Mouse (Mus musculus): ENCODE results near the gene Strap.

Gene Strap

GRCm38 (mm10) chr6:137712654-137713309 lies 22.1 kb upstream of the Strap start:
- TF ChIP-seq NANOG (IDR thresholded peaks at IDR 0.05; ENCODE audit: borderline replicate concordance, low read length) = no peak
- no peak for TF ChIP-seq CTCF (conservative IDR thresholded peaks at IDR 0.05; ENCODE audit: low read length)
- no peak for TF ChIP-seq POU5F1 (IDR thresholded peaks at IDR 0.05; ENCODE audit: borderline replicate concordance, low read length)
- H3K9me3 ChIP-seq (ENCODE audit: low read length) = peaks cover 18% of the 10 kb centered on the region
- no peaks in the 10 kb centered on the region for H3K36me3 ChIP-seq (ENCODE audit: insufficient read depth, low read length)
- no peaks in the 10 kb centered on the region for H3K4me1 ChIP-seq (replicated peaks; ENCODE audit: low read depth, low read length)
- no peaks in the 10 kb centered on the region for H3K27me3 ChIP-seq (ENCODE audit: insufficient read depth, low read length)
- H3K4me3 ChIP-seq (replicated peaks; ENCODE audit: low read length) = no peak overlapping the region

DNA sequence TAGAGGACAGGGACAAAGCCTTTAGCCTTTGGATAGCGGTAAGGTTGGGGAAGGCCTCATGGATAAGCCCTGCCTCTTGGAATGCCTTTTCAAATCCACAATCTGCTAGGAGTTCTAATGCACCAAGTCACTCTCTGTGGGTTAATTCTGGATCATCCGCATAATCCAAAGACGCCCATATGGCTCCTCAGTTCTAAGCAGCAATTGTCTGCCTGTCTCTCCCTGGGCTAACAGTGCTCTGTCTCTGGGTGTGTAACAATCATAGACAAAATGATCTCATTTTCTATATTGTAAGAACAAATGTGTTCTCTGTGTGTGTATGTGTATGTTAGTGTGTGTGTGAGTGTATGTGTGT lies 21.6 kb upstream of the Strap start:
- TF ChIP-seq CTCF (conservative IDR thresholded peaks at IDR 0.05; ENCODE audit: low read length) (no peak), NANOG (IDR thresholded peaks at IDR 0.05; ENCODE audit: borderline replicate concordance, low read length) (no peak), POU5F1 (IDR thresholded peaks at IDR 0.05; ENCODE audit: borderline replicate concordance, low read length) (no peak)
- Histone ChIP-seq H3K4me1 (replicated peaks; ENCODE audit: low read depth, low read length) (no peaks in the 10 kb centered on the region), H3K36me3 (ENCODE audit: insufficient read depth, low read length) (no peaks in the 10 kb centered on the region), H3K4me3 (replicated peaks; ENCODE audit: low read length) (no peak overlapping the region), H3K9me3 (ENCODE audit: low read length) (peaks cover 15% of the 10 kb centered on the region), H3K27me3 (ENCODE audit: insufficient read depth, low read length) (no peaks in the 10 kb centered on the region)

DNA sequence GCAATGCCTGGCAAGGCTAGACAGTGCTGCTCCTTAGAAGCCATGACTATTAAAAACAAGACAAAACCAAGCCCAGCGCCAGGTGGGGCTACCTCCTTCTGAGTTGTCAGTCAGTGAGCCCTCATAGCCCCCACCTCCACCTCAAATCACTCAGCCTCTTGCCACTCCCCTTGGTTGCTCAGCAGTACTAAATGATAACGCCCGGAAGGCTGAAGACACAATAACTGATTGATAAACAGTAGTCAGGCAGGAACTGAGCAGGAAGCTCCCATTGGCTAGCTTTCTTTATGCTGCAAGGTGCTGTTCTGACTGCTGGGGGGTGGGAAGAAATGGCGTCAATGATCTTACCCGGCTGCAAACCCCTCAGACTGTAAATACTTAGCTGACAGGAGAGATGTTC lies 18.1 kb upstream of the Strap start:
- H3K9me3 ChIP-seq (ENCODE audit: low read length) = no peaks in the 10 kb centered on the region; the same call in 1 of the 2 replicates
- H3K4me3 ChIP-seq (replicated peaks; ENCODE audit: low read length) = no peak overlapping the region
- H3K36me3 ChIP-seq (ENCODE audit: insufficient read depth, low read length) = no peaks in the 10 kb centered on the region
- H3K27me3 ChIP-seq (ENCODE audit: insufficient read depth, low read length) = no peaks in the 10 kb centered on the region
- TF ChIP-seq NANOG (IDR thresholded peaks at IDR 0.05; ENCODE audit: borderline replicate concordance, low read length) (no peak), POU5F1 (IDR thresholded peaks at IDR 0.05; ENCODE audit: borderline replicate concordance, low read length) (no peak), CTCF (conservative IDR thresholded peaks at IDR 0.05; ENCODE audit: low read length) (no peak)
- H3K4me1 ChIP-seq (replicated peaks; ENCODE audit: low read depth, low read length) = no peaks in the 10 kb centered on the region

GRCm38 (mm10) chr6:137722220-137722931 lies 12.5 kb upstream of the Strap start:
- H3K9me3 ChIP-seq (ENCODE audit: low read length) = no peaks in the 10 kb centered on the region; the same call in 1 of the 2 replicates
- TF ChIP-seq POU5F1 (IDR thresholded peaks at IDR 0.05; ENCODE audit: borderline replicate concordance, low read length) (no peak), CTCF (conservative IDR thresholded peaks at IDR 0.05; ENCODE audit: low read length) (no peak), NANOG (IDR thresholded peaks at IDR 0.05; ENCODE audit: borderline replicate concordance, low read length) (no peak)
- H3K4me1 ChIP-seq (replicated peaks; ENCODE audit: low read depth, low read length) = no peaks in the 10 kb centered on the region
- H3K4me3 ChIP-seq (replicated peaks; ENCODE audit: low read length) = no peak overlapping the region
- no peaks in the 10 kb centered on the region for H3K36me3 ChIP-seq (ENCODE audit: insufficient read depth, low read length)
- H3K27me3 ChIP-seq (ENCODE audit: insufficient read depth, low read length) = no peaks in the 10 kb centered on the region

DNA sequence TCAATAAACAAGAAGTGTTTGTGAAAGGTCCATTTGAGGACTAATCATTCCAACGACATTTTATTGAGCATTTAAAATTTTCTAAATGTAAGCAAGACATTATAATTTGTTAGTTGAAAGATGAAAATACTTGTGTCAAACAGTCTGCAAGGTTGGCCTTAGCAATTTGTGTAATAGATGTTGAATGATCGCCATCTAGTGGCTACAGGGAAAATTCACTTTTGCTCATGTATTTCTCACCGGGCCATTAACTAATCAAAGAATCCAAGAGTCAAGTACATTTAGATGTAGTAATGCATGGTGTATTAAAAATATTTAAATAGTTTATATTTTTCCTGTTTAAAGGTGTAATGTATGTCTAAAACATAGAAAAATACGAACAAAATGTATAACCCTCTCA lies 11.0 kb upstream of the Strap start:
- no peak for TF ChIP-seq POU5F1 (IDR thresholded peaks at IDR 0.05; ENCODE audit: borderline replicate concordance, low read length)
- TF ChIP-seq CTCF (conservative IDR thresholded peaks at IDR 0.05; ENCODE audit: low read length) = peak; percentile 61
- TF ChIP-seq NANOG (IDR thresholded peaks at IDR 0.05; ENCODE audit: borderline replicate concordance, low read length) = no peak
- no peaks in the 10 kb centered on the region for H3K27me3 ChIP-seq (ENCODE audit: insufficient read depth, low read length)

GRCm38 (mm10) chr6:137734460-137734845 lies 425 bp upstream of the Strap start:
- no peak for TF ChIP-seq CTCF (conservative IDR thresholded peaks at IDR 0.05; ENCODE audit: low read length)
- no peak for TF ChIP-seq POU5F1 (IDR thresholded peaks at IDR 0.05; ENCODE audit: borderline replicate concordance, low read length)
- TF ChIP-seq NANOG (IDR thresholded peaks at IDR 0.05; ENCODE audit: borderline replicate concordance, low read length) = no peak
- H3K4me3 ChIP-seq (replicated peaks; ENCODE audit: low read length) = peak overlapping the region; percentile 95
- H3K36me3 ChIP-seq (ENCODE audit: insufficient read depth, low read length) = peaks cover 20% of the 10 kb centered on the region

More for the DNA sequence above, 11.0 kb upstream of the Strap start:
- H3K4me1 ChIP-seq (replicated peaks; ENCODE audit: low read depth, low read length) = no peaks in the 10 kb centered on the region
- H3K9me3 ChIP-seq (ENCODE audit: low read length) = no peaks in the 10 kb centered on the region; the same call in 1 of the 2 replicates
- H3K36me3 ChIP-seq (ENCODE audit: insufficient read depth, low read length) = no peaks in the 10 kb centered on the region
- H3K4me3 ChIP-seq (replicated peaks; ENCODE audit: low read length) = no peak overlapping the region

GRCm38 (mm10) chr6:137735671-137736238 lies 877 bp downstream of the Strap start:
- peak overlapping the region; percentile 95 for H3K4me3 ChIP-seq (replicated peaks; ENCODE audit: low read length)
- TF ChIP-seq CTCF (conservative IDR thresholded peaks at IDR 0.05; ENCODE audit: low read length) (no peak), NANOG (IDR thresholded peaks at IDR 0.05; ENCODE audit: borderline replicate concordance, low read length) (no peak), POU5F1 (IDR thresholded peaks at IDR 0.05; ENCODE audit: borderline replicate concordance, low read length) (no peak)
- no peaks in the 10 kb centered on the region for H3K27me3 ChIP-seq (ENCODE audit: insufficient read depth, low read length)
- H3K4me1 ChIP-seq (replicated peaks; ENCODE audit: low read depth, low read length) = peaks cover 21% of the 10 kb centered on the region
- no peaks in the 10 kb centered on the region for H3K9me3 ChIP-seq (ENCODE audit: low read length)
- peaks cover 32% of the 10 kb centered on the region for H3K36me3 ChIP-seq (ENCODE audit: insufficient read depth, low read length)

More at GRCm38 (mm10) chr6:137734460-137734845, 425 bp upstream of the Strap start:
- no peaks in the 10 kb centered on the region for H3K27me3 ChIP-seq (ENCODE audit: insufficient read depth, low read length)
- no peaks in the 10 kb centered on the region for H3K9me3 ChIP-seq (ENCODE audit: low read length)
- peaks cover 21% of the 10 kb centered on the region for H3K4me1 ChIP-seq (replicated peaks; ENCODE audit: low read depth, low read length)

DNA sequence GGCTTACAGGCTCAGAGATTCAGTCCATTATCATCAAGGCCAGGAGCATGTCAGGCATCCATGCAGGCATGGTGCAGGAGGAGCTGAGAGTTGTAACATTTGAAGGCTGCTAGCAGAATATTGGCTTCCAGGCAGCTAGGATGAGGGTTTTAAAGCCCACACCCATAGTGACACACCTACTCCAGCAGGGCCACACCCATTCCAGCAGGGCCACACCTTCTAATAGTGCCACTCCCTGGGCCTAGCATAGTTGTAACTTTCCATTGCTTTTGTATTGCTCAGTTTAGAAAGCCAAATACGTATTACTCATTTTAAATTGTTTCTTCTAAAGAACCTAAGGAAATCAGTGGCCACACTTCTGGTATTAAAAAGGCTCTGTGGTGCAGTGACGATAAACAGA lies 6.1 kb downstream of the Strap start:
- Histone ChIP-seq H3K9me3 (ENCODE audit: low read length) (no peaks in the 10 kb centered on the region), H3K4me1 (replicated peaks; ENCODE audit: low read depth, low read length) (peaks cover 31% of the 10 kb centered on the region), H3K4me3 (replicated peaks; ENCODE audit: low read length) (no peak overlapping the region), H3K36me3 (ENCODE audit: insufficient read depth, low read length) (peaks cover 74% of the 10 kb centered on the region), H3K27me3 (ENCODE audit: insufficient read depth, low read length) (no peaks in the 10 kb centered on the region)
- TF ChIP-seq NANOG (IDR thresholded peaks at IDR 0.05; ENCODE audit: borderline replicate concordance, low read length) = no peak
- no peak for TF ChIP-seq POU5F1 (IDR thresholded peaks at IDR 0.05; ENCODE audit: borderline replicate concordance, low read length)
- no peak for TF ChIP-seq CTCF (conservative IDR thresholded peaks at IDR 0.05; ENCODE audit: low read length)
